Mouse (Mus musculus) left cerebral cortex, postnatal 36 days (tissue): Measurements from ENCODE around the gene Mtpn. TPM values are rescaled to one million over a fixed set of nuclear protein-coding genes. Genes with fewer than 3 reads are reported as not detected.

Experiments
- microRNA-seq: library from miRNA; unstranded; fragments of <30 nt; microRNA quantifications from one replicate; pipeline ENCODE4 v1.2.0, GENCODE M21; 2022
- total RNA-seq, 2 experiments: library from RNA; stranded (reverse); gene quantifications; 2 replicates each; pipeline ENCODE4 v1.2.3; 2021

The Mtpn gene
- total RNA-seq, 2 experiments from 2014 or later: 276 to 317 TPM

Small RNA genes lying within 50 kb of the gene (microRNA-seq; reads per million reads assigned to microRNA genes)
- not detected for gene Gm23053

Other genes starting within 250 kb of the Mtpn start
- gene Slc13a4, start 231.8 kb downstream of the Mtpn start, total RNA-seq: 10 to 100 TPM in 1 of 2 experiments, 1 to 10 TPM in 1; 7.3 to 13.6 TPM
- 1 to 10 TPM; 2.8 to 5.7 TPM for gene Fam180a, start 213.7 kb downstream of the Mtpn start, total RNA-seq